Mouse (Mus musculus) neural tube, embryonic 13.5 days (tissue): ENCODE results near the gene Bscl2. TPM values are rescaled to one million over a fixed set of nuclear protein-coding genes. Genes with fewer than 3 reads are reported as not detected.
"Not testable (repeated sequence)": the region's sequence is repeated elsewhere in the genome, so short reads cannot be mapped to it uniquely, and the experiment has no call there.

Experiments
- ATAC-seq: fragments of 200-750 bp; cut with Nextera tagmentation; 2 replicates; pipeline ENCODE4 v1.8.0; 2017; ENCODE audit warnings: low read depth, mild to moderate bottlenecking, moderate TSS enrichment, moderate library complexity
- H3K27ac ChIP-seq: fragments of 300-500 bp; sonication (generic); replicated peaks from 2 replicates; pipeline ENCODE4 v1.5.1; 2015; ENCODE audit warnings: moderate library complexity, mild to moderate bottlenecking, inconsistent platforms
- H3K27me3 ChIP-seq: fragments of 300-500 bp; sonication (generic); 2 replicates; pipeline ENCODE4 v1.6.1; 2015; ENCODE audit warnings: mild to moderate bottlenecking, inconsistent platforms
- H3K36me3 ChIP-seq: fragments of 300-500 bp; sonication (generic); 2 replicates; pipeline ENCODE4 v1.6.1; 2015; ENCODE audit warnings: mild to moderate bottlenecking, inconsistent platforms
- H3K4me1 ChIP-seq: fragments of 300-500 bp; sonication (generic); replicated peaks from 2 replicates; pipeline ENCODE4 v1.6.1; 2015; ENCODE audit warnings: inconsistent platforms
- H3K4me2 ChIP-seq: fragments of 300-500 bp; sonication (generic); 2 replicates; pipeline ENCODE4 v1.6.1; 2015; ENCODE audit warnings: inconsistent platforms, mild to moderate bottlenecking, moderate library complexity
- H3K4me3 ChIP-seq: fragments of 300-500 bp; sonication (generic); 2 replicates; pipeline ENCODE4 v1.5.1; 2015; ENCODE audit warnings: mild to moderate bottlenecking, inconsistent platforms
- H3K9ac ChIP-seq: fragments of 300-500 bp; sonication (generic); 2 replicates; pipeline ENCODE4 v1.6.1; 2015; ENCODE audit warnings: moderate library complexity, mild to moderate bottlenecking, inconsistent platforms
- H3K9me3 ChIP-seq: fragments of 300-500 bp; sonication (generic); 2 replicates; pipeline ENCODE4 v1.6.1; 2016; ENCODE audit warnings: inconsistent platforms
- WGBS: fragments of 180-500 bp; shearing (Covaris S2); methylation state at CpG from one replicate; pipeline ENCODE4 v1.1.7; 2015; 5-methylcytosine and 5-hydroxymethylcytosine counted together
- polyA plus RNA-seq: library from polyadenylated mRNA; unstranded; fragments of >200 nt; fragmentation: Nextera tagmentation; extraction: Ambion mirVana; gene quantifications from 2 replicates; pipeline ENCODE4 v1.2.1, GENCODE M21; 2015

Bscl2 gene
- polyA plus RNA-seq, 1 experiment from 2014 or later = 84.2 TPM

DNA sequence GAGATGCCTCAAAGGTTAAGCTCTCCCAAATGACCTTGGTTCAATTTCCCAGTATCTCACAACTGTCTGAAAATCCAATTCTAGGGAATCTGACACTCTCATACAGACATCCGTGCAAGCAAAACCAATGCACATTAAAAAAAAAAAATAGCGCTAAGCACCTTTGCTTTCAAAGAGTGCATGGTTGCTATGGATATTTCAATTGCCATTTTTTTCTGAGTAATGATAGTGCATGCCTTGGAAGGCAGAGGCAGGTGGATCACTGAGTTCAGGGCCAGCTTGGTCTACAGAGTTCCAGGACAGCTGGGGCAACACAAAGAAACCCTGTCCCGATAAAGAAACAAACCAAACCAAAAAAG lies 43.7 kb downstream of the Bscl2 start:
- H3K27me3 ChIP-seq = no peaks in the 10 kb centered on the region
- H3K4me3 ChIP-seq = peak overlapping the region; percentile 83
- H3K27ac ChIP-seq = no peak overlapping the region
- 12% methylated on average over 3 of the region's 3 CpGs for WGBS
- peak overlapping the region; percentile 70 for H3K4me2 ChIP-seq
- peaks cover 15% of the 10 kb centered on the region for H3K4me1 ChIP-seq
- 0 out of 2 replicates have a peak, but pooled peaks have one; percentile 4 for ATAC-seq
- H3K9ac ChIP-seq = peak overlapping the region; percentile 82
- H3K9me3 ChIP-seq = no peaks in the 10 kb centered on the region
- H3K36me3 ChIP-seq = peaks cover 22% of the 10 kb centered on the region

DNA sequence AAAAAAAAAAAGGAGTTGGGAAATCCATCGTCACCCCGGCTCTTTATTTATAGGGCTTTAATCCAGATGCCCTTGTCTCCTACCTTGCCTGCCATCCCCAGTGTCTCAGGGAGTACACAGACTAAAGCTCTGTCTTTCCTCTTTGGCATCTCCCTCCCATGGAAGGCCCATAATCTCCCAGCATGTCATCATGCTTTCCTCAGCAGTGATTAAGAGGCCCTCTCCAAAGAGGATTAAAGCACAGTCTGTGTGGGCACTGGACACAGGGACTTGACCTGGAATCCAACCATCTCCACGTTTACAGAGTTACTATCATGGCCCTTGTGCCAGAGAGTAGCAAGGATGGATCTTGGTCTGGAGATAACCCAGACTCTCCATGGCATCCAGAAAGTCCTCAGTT lies 46.3 kb downstream of the Bscl2 start, which contains the start of the genes Lbhd1 and Gm49403:
Lbhd1 (plus strand) TSS at position 117 of the 400 bp plus-strand sequence.
Gm49403 (plus strand) TSS at position 315 of the 400 bp plus-strand sequence.
- 83% methylated on average over 3 of the region's 3 CpGs for WGBS
- H3K4me2 ChIP-seq = no peak within 1 kb of the TSS
- ATAC-seq = no peak
- H3K9me3 ChIP-seq = no peaks in the 10 kb centered on the region
- H3K36me3 ChIP-seq = peaks cover 4% of the 10 kb centered on the region
- H3K4me3 ChIP-seq = no peak within 1 kb of the TSS
- H3K4me1 ChIP-seq = peaks cover 25% of the 10 kb centered on the region
- no peaks in the 10 kb centered on the region for H3K27me3 ChIP-seq
- H3K27ac ChIP-seq = no peak within 1 kb of the TSS
- no peak within 1 kb of the TSS for H3K9ac ChIP-seq

DNA sequence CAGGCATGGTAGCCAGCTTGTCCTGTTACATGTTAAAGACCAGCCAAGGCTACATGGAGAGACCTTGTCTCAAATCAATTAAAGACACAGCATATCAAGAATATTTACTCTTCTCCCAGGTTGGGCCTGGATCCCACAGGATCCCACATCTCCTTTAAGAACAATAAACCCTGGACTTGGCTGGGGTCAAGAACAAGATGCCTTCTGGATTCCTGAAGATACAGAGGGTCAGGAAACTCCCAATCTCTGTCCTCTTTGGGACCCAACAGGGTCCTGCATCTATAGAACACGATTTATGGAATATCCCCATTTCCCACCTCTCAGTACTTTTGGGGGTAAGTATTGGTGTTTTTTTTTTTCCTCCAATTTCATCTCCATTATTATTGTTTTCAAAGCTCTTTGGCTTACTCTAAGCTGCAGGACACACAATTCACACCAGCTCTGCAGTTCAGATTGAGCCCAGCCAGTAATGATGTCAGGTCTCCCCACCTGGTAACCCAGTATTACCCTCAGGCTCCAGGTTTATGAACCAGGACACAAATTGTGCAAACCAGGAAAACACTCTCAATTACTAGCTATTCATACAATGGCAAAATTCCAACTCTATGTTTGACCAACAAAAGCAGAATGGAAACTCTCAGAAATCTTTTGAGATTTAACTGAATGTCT lies 49.8 kb downstream of the Bscl2 start:
- 56% methylated on average over 1 of the region's 1 CpGs for WGBS
- no peak overlapping the region for H3K4me3 ChIP-seq
- H3K27me3 ChIP-seq = no peaks in the 10 kb centered on the region
- no peaks in the 10 kb centered on the region for H3K9me3 ChIP-seq
- H3K27ac ChIP-seq = no peak overlapping the region
- no peak for ATAC-seq
- peaks cover 14% of the 10 kb centered on the region for H3K36me3 ChIP-seq
- no peak overlapping the region for H3K9ac ChIP-seq
- peak overlapping the region; percentile 80 for H3K4me2 ChIP-seq
- H3K4me1 ChIP-seq = peaks cover 19% of the 10 kb centered on the region

DNA sequence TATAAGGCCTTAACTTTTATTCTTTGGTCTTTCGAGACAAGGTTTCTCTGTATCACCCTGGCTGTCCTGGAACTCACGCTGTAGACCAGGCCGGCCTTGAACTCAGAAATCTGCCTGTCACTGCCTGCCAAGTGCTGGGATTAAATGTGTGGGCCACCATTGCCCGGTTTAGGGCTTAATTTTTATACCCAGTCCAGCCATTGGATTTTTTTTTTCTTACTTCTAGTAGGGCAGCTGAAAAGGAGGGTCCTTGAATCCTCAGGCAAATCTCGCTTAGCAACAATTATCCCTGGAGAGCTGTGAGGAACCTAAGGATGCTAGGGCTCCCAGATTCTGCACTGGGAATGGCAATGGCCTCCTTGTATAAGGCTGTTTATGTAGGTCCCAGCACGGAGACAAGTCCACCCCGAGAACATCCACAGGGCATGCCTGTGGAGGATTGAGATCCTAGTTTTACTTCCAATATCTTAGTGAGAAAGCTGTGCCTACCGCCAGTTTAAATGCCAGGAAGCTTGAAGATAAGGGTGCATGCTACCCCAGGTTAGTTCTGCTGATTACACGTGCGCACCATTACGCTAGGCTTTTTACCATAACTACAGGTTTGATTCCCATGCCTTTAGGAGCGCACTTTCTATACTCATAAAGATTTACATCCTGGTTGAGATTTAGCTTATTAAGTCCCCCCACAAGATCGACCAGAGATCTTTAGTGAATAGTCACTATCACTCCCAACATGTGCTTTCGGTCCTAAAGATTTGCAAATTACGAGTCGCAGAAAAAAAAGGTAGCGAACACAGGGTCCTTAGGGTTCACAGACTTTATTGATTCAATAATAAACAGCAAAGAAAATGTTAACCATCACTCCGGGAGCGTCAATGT lies 50.6 kb downstream of the Bscl2 start:
- H3K9me3 ChIP-seq = no peaks in the 10 kb centered on the region
- H3K4me1 ChIP-seq = peaks cover 25% of the 10 kb centered on the region
- 13% methylated on average over 19 of the region's 19 CpGs for WGBS
- H3K4me2 ChIP-seq = peak overlapping the region; percentile 80
- peak overlapping the region; percentile 85 for H3K9ac ChIP-seq
- no peak for ATAC-seq
- peak overlapping the region; percentile 91 for H3K27ac ChIP-seq
- H3K36me3 ChIP-seq = peaks cover 14% of the 10 kb centered on the region
- peak overlapping the region; percentile 60 for H3K4me3 ChIP-seq
- no peaks in the 10 kb centered on the region for H3K27me3 ChIP-seq

DNA sequence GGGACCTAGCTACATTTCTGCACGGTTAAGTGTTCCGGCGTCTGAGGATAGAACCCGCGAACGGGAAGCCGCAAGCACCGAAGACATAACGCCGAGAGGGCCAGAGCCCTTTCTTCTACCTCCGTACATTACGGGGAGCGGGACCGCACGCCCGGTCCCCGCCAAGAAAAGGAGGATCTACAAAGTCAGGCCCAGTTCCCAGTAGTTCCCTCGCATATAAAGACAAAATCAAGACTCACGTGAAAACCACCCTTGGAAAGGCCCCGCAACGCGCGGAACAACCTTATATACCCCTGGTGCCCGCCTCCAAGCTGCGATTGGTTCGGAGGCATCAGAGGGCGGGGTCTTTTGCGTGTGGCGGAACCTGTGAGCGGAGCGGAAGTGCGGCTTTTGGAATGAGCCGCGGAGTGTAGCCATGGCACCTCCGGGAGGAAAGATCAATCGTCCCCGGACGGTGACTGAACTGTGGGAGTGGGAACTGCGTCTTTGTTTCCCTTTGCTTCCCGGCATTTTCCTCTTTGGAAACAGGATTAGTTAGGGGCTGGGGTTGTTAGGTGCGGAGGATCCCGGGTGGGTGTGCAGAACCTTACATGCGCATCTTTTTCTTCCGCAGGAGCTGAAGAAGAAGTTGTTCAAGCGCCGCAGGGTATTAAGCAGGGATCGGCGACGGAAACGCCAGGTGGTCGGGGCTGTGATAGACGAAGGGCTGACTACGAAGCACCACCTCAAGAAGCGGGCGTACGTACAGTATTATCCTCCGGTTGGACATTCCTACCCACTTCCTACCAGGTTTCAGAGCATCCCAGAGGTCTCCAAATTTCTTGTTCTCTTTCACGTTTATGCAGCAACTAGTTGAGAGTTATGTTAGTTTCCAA lies 51.5 kb downstream of the Bscl2 start, which contains the start of the genes 1810009A15Rik and Gm49416:
1810009A15Rik (plus strand) TSS at position 343 of the 875 bp plus-strand sequence.
Gm49416 (plus strand) TSS at position 416 of the 875 bp plus-strand sequence.
- peak within 1 kb of the TSS; percentile 85 for H3K9ac ChIP-seq
- peaks cover 14% of the 10 kb centered on the region for H3K36me3 ChIP-seq
- peak; percentile 95 for ATAC-seq
- no peaks in the 10 kb centered on the region for H3K9me3 ChIP-seq
- peak within 1 kb of the TSS; percentile 60 for H3K4me3 ChIP-seq
- no peaks in the 10 kb centered on the region for H3K27me3 ChIP-seq
- under 1% methylated on average over 58 of the region's 58 CpGs for WGBS
- H3K4me2 ChIP-seq = peak within 1 kb of the TSS; percentile 80
- peaks cover 31% of the 10 kb centered on the region for H3K4me1 ChIP-seq
- H3K27ac ChIP-seq = peak within 1 kb of the TSS; percentile 91

DNA sequence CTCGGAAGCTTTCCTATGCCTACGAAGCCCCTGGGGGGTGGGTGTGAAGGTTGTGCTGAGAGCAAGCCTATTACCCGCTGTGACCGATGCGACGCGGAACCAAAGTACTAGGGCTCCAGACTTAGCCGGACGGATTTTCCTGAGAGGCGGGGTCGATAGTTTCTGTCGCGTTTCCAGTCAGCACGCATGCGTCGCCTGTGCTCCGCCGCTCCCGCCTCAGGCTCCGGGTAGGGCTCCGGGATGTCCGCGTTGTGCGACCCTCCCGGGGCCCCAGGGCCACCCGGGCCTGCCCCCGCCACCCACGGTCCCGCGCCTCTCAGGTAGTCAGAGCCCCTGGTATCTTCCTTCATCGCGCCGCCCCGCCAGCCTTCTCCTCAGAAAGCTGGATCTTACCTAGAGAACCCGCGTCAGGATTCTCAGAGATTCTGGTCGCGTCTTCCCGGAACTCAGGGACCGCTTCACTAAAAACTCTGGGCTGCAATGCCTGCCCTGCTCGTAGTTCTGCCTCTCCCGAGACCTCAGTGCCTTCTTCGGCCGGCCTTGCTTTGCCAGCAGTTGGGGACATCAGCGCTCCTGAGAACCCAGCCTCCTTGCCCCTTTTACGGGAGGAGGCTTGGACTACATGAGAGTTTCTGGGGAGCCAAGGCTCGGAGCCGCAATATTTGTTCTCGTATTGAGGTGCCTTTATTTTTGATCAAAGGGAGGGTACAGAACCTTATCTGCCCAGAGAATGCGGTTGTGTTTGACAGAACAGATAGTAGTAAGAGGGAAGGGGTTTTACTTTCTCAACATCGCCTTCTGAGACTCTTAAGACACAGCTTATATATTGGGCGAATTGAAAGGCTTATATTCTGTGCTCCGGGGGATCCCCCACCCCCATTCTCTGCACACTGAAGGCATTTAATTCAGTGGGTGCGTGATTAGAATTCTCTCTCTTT lies 55.8 kb downstream of the Bscl2 start, which contains the start of gene Ints5:
Ints5 (plus strand) TSS at position 177 of the 938 bp plus-strand sequence.
- no peaks in the 10 kb centered on the region for H3K9me3 ChIP-seq
- WGBS = 3% methylated on average over 54 of the region's 54 CpGs
- peaks cover 32% of the 10 kb centered on the region for H3K36me3 ChIP-seq
- H3K27me3 ChIP-seq = no peaks in the 10 kb centered on the region
- peak within 1 kb of the TSS; percentile 97 for H3K4me2 ChIP-seq
- peak within 1 kb of the TSS; percentile 90 for H3K27ac ChIP-seq
- peaks cover 42% of the 10 kb centered on the region for H3K4me1 ChIP-seq
- peak within 1 kb of the TSS; percentile 97 for H3K9ac ChIP-seq
- peak; percentile 21 for ATAC-seq
- peak within 1 kb of the TSS; percentile 85 for H3K4me3 ChIP-seq

DNA sequence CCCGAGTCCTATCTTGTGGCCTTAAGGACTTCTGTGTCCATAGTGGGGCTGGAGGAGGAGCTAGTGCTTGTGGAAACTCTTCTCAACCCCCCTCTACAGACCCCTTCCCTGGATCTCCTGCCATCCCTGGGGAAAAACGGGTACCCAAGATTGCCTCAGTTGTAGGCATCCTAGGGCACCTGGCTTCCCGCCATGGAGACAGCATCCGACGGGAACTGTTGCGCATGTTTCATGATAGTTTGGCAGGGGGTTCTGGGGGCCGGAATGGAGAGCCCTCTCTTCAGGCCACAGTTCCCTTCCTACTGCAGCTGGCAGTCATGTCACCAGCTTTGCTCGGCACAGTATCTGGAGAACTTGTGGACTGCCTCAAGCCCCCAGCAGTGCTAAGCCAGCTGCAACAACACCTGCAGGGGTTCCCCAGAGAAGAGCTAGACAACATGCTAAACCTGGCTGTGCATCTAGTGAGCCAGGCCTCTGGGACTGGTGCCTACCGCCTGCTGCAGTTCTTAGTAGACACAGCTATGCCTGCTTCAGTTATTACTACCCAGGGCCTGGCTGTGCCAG lies 58.2 kb downstream of the Bscl2 start:
- Histone ChIP-seq H3K4me1 (peaks cover 48% of the 10 kb centered on the region), H3K9me3 (no peaks in the 10 kb centered on the region), H3K4me2 (no peak overlapping the region), H3K27ac (no peak overlapping the region), H3K9ac (0 out of 2 replicates have a peak overlapping the region, but pooled peaks have one; percentile 13), H3K4me3 (no peak overlapping the region), H3K36me3 (peaks cover 27% of the 10 kb centered on the region), H3K27me3 (no peaks in the 10 kb centered on the region)
- 97% methylated on average over 9 of the region's 9 CpGs for WGBS
- ATAC-seq = no peak

DNA sequence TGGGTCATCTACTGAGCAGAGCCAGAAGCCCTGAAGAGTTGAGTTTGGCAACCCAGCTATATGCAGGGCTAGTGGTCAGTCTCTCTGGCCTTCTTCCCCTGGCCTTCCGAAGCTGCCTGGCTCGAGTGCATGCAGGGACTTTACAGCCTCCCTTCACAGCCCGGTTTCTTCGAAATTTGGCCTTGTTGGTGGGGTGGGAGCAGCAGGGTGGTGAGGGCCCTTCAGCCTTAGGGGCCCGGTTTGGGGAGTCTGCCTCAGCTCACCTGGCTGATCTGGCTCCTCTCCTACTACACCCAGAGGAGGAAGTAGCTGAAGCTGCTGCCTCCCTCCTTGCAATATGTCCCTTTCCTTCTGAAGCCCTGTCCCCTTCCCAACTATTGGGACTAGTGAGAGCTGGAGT lies 59.0 kb downstream of the Bscl2 start:
- Histone ChIP-seq H3K4me1 (peaks cover 53% of the 10 kb centered on the region), H3K9ac (peak overlapping the region; percentile 95), H3K27ac (peak overlapping the region; percentile 85; the same call in 1 of the 2 replicates), H3K36me3 (peaks cover 21% of the 10 kb centered on the region)
- ATAC-seq, H3K4me2 ChIP-seq, H3K27me3 ChIP-seq, H3K9me3 ChIP-seq, H3K4me3 ChIP-seq: not testable (repeated sequence)
- 89% methylated on average over 5 of the region's 5 CpGs for WGBS

DNA sequence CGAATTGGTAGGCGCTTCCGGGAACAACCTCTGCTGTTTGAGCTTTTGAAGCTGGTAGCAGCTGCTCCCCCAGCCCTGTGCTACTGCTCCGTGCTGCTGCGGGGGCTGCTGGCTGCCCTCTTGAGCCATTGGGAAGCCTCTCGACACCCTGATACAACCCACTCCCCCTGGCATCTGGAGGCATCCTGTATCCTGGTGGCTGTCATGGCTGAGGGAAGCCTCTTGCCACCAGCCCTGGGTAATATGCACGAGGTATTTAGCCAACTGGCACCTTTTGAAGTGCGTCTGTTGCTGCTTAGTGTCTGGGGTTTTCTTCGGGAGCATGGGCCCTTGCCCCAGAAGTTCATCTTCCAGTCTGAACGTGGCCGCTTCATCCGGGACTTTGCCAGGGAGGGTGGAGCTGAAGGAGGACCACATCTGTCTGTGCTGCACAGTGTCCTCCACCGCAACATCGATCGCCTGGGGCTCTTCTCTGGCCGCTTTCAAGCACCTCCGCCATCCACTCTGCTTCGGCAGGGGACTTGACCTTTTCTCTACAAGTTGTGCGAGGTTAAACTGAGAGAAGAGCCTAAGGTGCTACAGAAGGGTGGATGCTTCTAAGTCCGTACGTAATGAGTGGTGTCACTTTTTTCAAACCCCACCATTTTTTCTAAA lies 60.1 kb downstream of the Bscl2 start:
- H3K9ac ChIP-seq = peak overlapping the region; percentile 95
- H3K4me2 ChIP-seq = peak overlapping the region; percentile 96
- ATAC-seq = peak; percentile 68
- peak overlapping the region; percentile 85 for H3K27ac ChIP-seq
- WGBS = 18% methylated on average over 21 of the region's 21 CpGs
- H3K4me1 ChIP-seq = peaks cover 55% of the 10 kb centered on the region
- H3K4me3 ChIP-seq = peak overlapping the region; percentile 98
- not testable (repeated sequence) for H3K9me3 ChIP-seq, H3K27me3 ChIP-seq
- peaks cover 26% of the 10 kb centered on the region for H3K36me3 ChIP-seq

DNA sequence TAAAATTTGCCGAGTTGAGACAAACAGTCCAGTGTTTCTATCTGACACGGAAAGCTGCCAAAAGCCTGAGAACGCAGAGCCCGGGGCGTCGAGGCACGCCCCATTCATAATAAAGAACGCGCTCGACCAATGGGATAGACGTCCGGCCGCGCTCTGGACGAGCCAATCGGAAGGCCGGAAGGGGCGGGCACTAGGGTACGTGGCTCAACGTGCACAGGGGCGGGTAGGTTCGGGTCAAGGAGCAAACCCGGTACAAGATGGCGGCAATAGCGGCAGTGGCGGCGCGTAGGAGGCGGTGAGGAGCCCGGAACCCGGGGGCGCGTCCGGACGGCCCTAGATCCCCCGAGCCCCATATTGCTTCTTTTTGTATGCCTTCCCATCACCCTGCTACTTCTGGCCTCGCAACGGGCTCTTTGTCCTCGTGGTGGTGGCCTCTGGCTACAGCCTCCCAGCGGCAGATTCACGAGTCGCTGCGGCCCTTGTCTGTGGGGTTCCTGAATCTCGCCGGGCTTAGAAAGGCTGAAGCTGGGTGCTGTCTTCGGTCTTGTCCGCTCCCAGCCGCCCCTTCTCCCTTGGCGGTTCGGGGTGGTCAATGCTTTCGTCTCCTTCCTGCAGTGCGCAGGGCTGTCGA lies 60.7 kb downstream of the Bscl2 start, which contains the start of gene Ganab:
Ganab (plus strand) TSS at position 207 of the 631 bp plus-strand sequence.
- Histone ChIP-seq H3K9me3 (no peaks in the 10 kb centered on the region), H3K27me3 (no peaks in the 10 kb centered on the region), H3K36me3 (peaks cover 31% of the 10 kb centered on the region), H3K4me1 (peaks cover 52% of the 10 kb centered on the region), H3K4me2 (peak within 1 kb of the TSS; percentile 96), H3K9ac (peak within 1 kb of the TSS; percentile 95), H3K4me3 (peak within 1 kb of the TSS; percentile 98), H3K27ac (peak within 1 kb of the TSS; percentile 90)
- under 1% methylated on average over 53 of the region's 53 CpGs for WGBS
- peak; percentile 98 for ATAC-seq
